In the genomic region with DNA sequence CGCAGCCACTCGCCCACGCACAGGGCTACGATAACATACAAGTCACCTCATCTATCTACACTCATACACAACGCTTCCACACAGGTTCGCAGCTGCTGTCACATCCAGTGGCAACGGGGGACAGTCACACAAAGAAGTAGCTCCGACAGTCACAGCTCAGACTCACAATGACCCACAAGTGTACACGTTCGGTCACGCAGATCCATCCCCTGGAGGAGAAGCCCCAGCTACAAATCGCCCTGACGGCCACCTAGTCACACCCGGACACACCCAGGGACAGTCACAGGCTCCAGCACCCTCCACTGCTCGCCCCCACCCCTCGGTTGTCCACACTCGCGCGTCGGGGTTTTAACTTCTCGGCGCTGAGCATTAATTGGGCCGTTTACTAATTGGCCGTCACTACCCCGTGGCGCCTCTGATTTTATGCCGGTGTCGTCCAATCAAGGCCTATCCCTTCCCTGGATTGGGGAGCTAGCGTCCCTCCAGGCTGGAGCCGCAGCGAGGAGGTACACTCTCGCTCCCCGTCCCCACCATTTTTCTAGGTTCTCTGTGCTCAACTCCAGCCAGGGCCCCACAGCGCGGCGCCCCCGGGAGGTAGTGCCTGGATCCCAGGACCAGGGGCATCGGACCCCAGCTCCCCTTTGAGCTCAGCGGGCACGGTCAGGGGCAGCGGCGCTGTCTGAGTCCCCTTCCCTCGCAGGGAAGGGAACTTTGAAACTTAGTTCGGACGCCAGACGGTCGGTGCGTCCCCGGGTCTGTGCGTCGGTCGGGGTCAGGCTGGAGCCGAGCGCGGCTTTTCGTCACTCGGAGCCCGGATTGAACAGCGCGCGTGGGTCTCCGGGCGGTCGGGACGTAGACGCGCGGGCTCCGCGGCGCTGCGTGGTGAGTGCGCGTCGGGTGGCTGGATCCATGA, we compare ENCODE assay signal across 9 mouse cellular contexts. TPM values are rescaled to one million over a fixed set of nuclear protein-coding genes. Genes with fewer than 3 reads are reported as not detected.
A peak's percentile ranks its signal among the peaks of the same experiment; 100 is the strongest.
DNase-seq lines count a peak whose midpoint lies in the region; ATAC-seq and TF ChIP-seq lines count a peak whose summit lies in the region.
"Had no signal": no experiment of that assay in that cellular context is flagged by ENCODE, and none has a peak within 500 bp of the region (broad histone marks: within the 10 kb centered on the region; RNA-seq: fewer than 3 reads in every experiment).

No protein-coding gene starts in this region.

- DNase-seq in heart, adult 2 months = peak; percentile 15 to 38
- DNase-seq in heart, adult 8-10 months (ENCODE audit: low spot score) = no peak
- DNase-seq in G1E (ENCODE audit: low spot score) = no peak
- peak; percentile 53 for DNase-seq in thymus, postnatal 4 days
- no peak for DNase-seq in spleen, postnatal 36 days (ENCODE audit: low spot score in 2 of 2)

- no peak for ATAC-seq in G1E (ENCODE audit: extremely low read depth, insufficient number of reproducible peaks, low FRiP score, poor library complexity, severe bottlenecking)
- no peak; the same call in 1 of the 2 replicates for ATAC-seq in hindbrain, embryonic 16.5 days
- ATAC-seq in megakaryocyte progenitor cell, adult 5-6 weeks (replicated peaks; ENCODE audit: poor library complexity) = peak; percentile 14; the same call in 1 of the 2 replicates

- H3K4me1 ChIP-seq in heart, adult 2 months (ENCODE audit: control insufficient read depth, insufficient read depth, low read length) = peaks cover 4% of the 10 kb centered on the region
- H3K4me1 ChIP-seq in G1E (ENCODE audit: insufficient read depth, low read depth, low read length) = no peaks in the 10 kb centered on the region
- H3K4me1 ChIP-seq in embryonic fibroblast, embryonic 13.5 days (ENCODE audit: control insufficient read depth, insufficient read depth, low read length) = no peaks in the 10 kb centered on the region
- peaks cover 29% of the 10 kb centered on the region for H3K4me1 ChIP-seq in hindbrain, embryonic 16.5 days (ENCODE audit: control insufficient read depth, insufficient read depth, low read depth, low read length)

- H3K27me3 ChIP-seq in heart, adult 2 months (ENCODE audit: control insufficient read depth, insufficient read depth, low read length) = peaks cover 14% of the 10 kb centered on the region
- H3K27me3 ChIP-seq in G1E (ENCODE audit: insufficient read depth, low read length) = peaks cover 4% of the 10 kb centered on the region; the same call in 1 of the 2 replicates
- H3K27me3 ChIP-seq in hindbrain, embryonic 16.5 days (replicated peaks; ENCODE audit: control insufficient read depth, insufficient read depth, low read length) = peaks cover 8% of the 10 kb centered on the region

- peak overlapping the region; percentile 59 for H3K4me3 ChIP-seq in heart, adult 2 months
- peak overlapping the region; percentile 35; the same call in 1 of the 2 replicates for H3K4me3 ChIP-seq in G1E (ENCODE audit: low read depth, low read length)
- H3K4me3 ChIP-seq in embryonic fibroblast, embryonic 13.5 days (ENCODE audit: insufficient read depth, low read length) = peak overlapping the region; percentile 25; the same call in 1 of the 2 replicates
- H3K4me3 ChIP-seq in hindbrain, embryonic 16.5 days (ENCODE audit: low read length) = peak overlapping the region; percentile 57

- intact Hi-C loops in heart, adult 2 months (cut with DNase I) = loop anchor here (5.0 to 10.0 kb wide), 4 partner anchors 48 to 259 kb away; partner anchors contain the start of gene L3mbtl1

- no peaks in the 10 kb centered on the region for H3K36me3 ChIP-seq in heart, adult 2 months (ENCODE audit: control insufficient read depth, insufficient read depth, low read length)
- H3K36me3 ChIP-seq in G1E (replicated peaks) = no peaks in the 10 kb centered on the region
- H3K36me3 ChIP-seq in hindbrain, embryonic 16.5 days (ENCODE audit: control insufficient read depth, insufficient read depth, low read length) = no peaks in the 10 kb centered on the region

- TF ChIP-seq CTCF in heart, adult 2 months (IDR thresholded peaks at IDR 0.05) = no peak
- no peak for TF ChIP-seq CTCF in G1E (IDR thresholded peaks at IDR 0.05; ENCODE audit: low read depth, low read length)
- no peak for TF ChIP-seq CTCF in embryonic fibroblast, embryonic 13.5 days (IDR thresholded peaks at IDR 0.05; ENCODE audit: borderline replicate concordance, insufficient read depth, low read length)

- TF ChIP-seq POLR2A in heart, adult 2 months (IDR thresholded peaks at IDR 0.05; ENCODE audit: insufficient read depth, low read depth, low read length) = no peak
- TF ChIP-seq POLR2A in embryonic fibroblast, embryonic 13.5 days (IDR thresholded peaks at IDR 0.05; ENCODE audit: low read depth, low read length) = no peak

- H3K9me3 ChIP-seq in G1E (replicated peaks) = peaks cover 30% of the 10 kb centered on the region
- H3K9me3 ChIP-seq in hindbrain, embryonic 16.5 days (ENCODE audit: control insufficient read depth, low read length) = no peaks in the 10 kb centered on the region; the same call in 1 of the 2 replicates

- WGBS in heart, adult 2 months = under 1% methylated on average over 75 of the region's 75 CpGs
- under 1% methylated on average over 74 of the region's 75 CpGs for WGBS in hindbrain, embryonic 16.5 days

- peak overlapping the region; percentile 74 for H3K9ac ChIP-seq in heart, adult 2 months (ENCODE audit: low read depth, low read length)
- peak overlapping the region; percentile 72 for H3K9ac ChIP-seq in hindbrain, embryonic 16.5 days (ENCODE audit: low read depth, low read length)

- TF ChIP-seq EP300 in heart, adult 2 months (IDR thresholded peaks at IDR 0.05; ENCODE audit: insufficient read depth, low read depth, low read length) = no peak

- peak overlapping the region; percentile 72 for H3K4me2 ChIP-seq in hindbrain, embryonic 16.5 days (ENCODE audit: low read length)

- no peak overlapping the region for H3K27ac ChIP-seq in heart, adult 2 months
- H3K27ac ChIP-seq in embryonic fibroblast, embryonic 13.5 days (ENCODE audit: insufficient read depth, low read length) = no peak overlapping the region
- H3K27ac ChIP-seq in hindbrain, embryonic 16.5 days (ENCODE audit: low read depth, low read length) = peak overlapping the region; percentile 61

- H3K79me2 ChIP-seq in heart, adult 2 months (replicated peaks; ENCODE audit: control insufficient read depth, insufficient read depth, low read length) = no peaks in the 10 kb centered on the region

RNA-seq across cellular contexts. Expression of gene Tox2, which starts 1.0 kb away (rescaled TPM):
- 1 to 10 TPM; 1.1 to 1.3 TPM for total RNA-seq in heart, adult 2 months (2021)
- polyA plus RNA-seq in heart, adult 2 months (2012; rRNA removed) = 1.7 and 2.3 TPM in 2 replicates
- total RNA-seq in heart, adult 8-10 months (2022) = 1 to 10 TPM in 2 of 4 experiments, under 1 TPM in 2; 0.66 to 2.7 (median 1.0) TPM
- total RNA-seq in G1E (2014; fragmentation: Nextera tagmentation) (not detected in 2 replicates), G1E (2017) (not detected in 2 replicates)
- not detected in 2 replicates for polyA plus RNA-seq in G1E (2012)
- not detected in 2 replicates for polyA plus RNA-seq in embryonic fibroblast, embryonic 13.5 days (2011; ENCODE audit: insufficient read length, low read depth, missing spikeins)
- 23.0 and 33.7 TPM in 2 replicates for polyA plus RNA-seq in hindbrain, embryonic 16.5 days (2015; fragmentation: Nextera tagmentation; extraction: Ambion mirVana)
- total RNA-seq in megakaryocyte progenitor cell, adult 5-6 weeks (2015) = 0.15 and 0.27 TPM in 2 replicates
- 0.74 TPM in 1 of 2 replicates, not detected in the other for total RNA-seq in megakaryocyte progenitor cell, adult 5-6 weeks (2017)
- total RNA-seq: CH12.LX had no signal

Comparison
In these comparisons a context has a peak if more than half of its experiments do, and no peak if none do; other contexts are left out.
1. DNase-seq: peak in heart, adult 2 months (2 of 2) and thymus, postnatal 4 days (single experiment); none in heart, adult 8-10 months (single experiment), G1E (single experiment) and spleen, postnatal 36 days (0 of 2).
2. Peak in every context shown above with its lines, with median percentiles within 50 percentile points of each other: H3K4me3 ChIP-seq.